ENCODE assay signal across 14 mouse cellular contexts in genomic region chr9:101262815-101263214, GRCm38 (mm10). TPM values are rescaled to one million over a fixed set of nuclear protein-coding genes. Genes with fewer than 3 reads are reported as not detected.
DNase-seq lines count a peak whose midpoint lies in the region; ATAC-seq and TF ChIP-seq lines count a peak whose summit lies in the region.
"Had no signal": no experiment of that assay in that cellular context is flagged by ENCODE, and none has a peak within 500 bp of the region (broad histone marks: within the 10 kb centered on the region; RNA-seq: fewer than 3 reads in every experiment).

No protein-coding gene starts in this region.

- no peak for TF ChIP-seq EP300 in heart, postnatal 0 days (IDR thresholded peaks at IDR 0.05; ENCODE audit: low read depth)

- peaks cover 12% of the 10 kb centered on the region; the same call in 1 of the 2 replicates for H3K4me1 ChIP-seq in heart, postnatal 0 days (ENCODE audit: control insufficient read depth, insufficient read depth)
- peaks cover 23% of the 10 kb centered on the region for H3K4me1 ChIP-seq in kidney, embryonic 15.5 days
- H3K4me1 ChIP-seq in lung, embryonic 15.5 days = peaks cover 8% of the 10 kb centered on the region
- H3K4me1 ChIP-seq: forebrain, embryonic 12.5 days had no signal

- 72% methylated on average over 3 of the region's 3 CpGs for WGBS in heart, postnatal 0 days
- WGBS in kidney, embryonic 15.5 days = 78% methylated on average over 3 of the region's 3 CpGs
- WGBS in lung, embryonic 15.5 days = 81% methylated on average over 3 of the region's 3 CpGs

- no peak overlapping the region for H3K9ac ChIP-seq in heart, postnatal 0 days (replicated peaks; ENCODE audit: low read depth, low read length)
- H3K9ac ChIP-seq in kidney, embryonic 15.5 days = no peak overlapping the region
- no peak overlapping the region for H3K9ac ChIP-seq in lung, embryonic 15.5 days
- H3K9ac ChIP-seq: embryonic facial prominence, embryonic 13.5 days; forebrain, embryonic 12.5 days; heart, embryonic 15.5 days; hindbrain, embryonic 12.5 days had no signal

- peak overlapping the region; percentile 79; the same call in 1 of the 2 replicates for H3K27ac ChIP-seq in heart, postnatal 0 days (ENCODE audit: low read depth)
- H3K27ac ChIP-seq in kidney, embryonic 15.5 days = peak overlapping the region; percentile 67; the same call in 1 of the 2 replicates
- H3K27ac ChIP-seq in lung, embryonic 15.5 days = 0 out of 2 replicates have a peak overlapping the region, but pooled peaks have one; percentile 22
- H3K27ac ChIP-seq: embryonic facial prominence, embryonic 13.5 days; forebrain, embryonic 12.5 days; hindbrain, embryonic 12.5 days had no signal

- H3K4me2 ChIP-seq in heart, postnatal 0 days (ENCODE audit: low read depth, low read length) = no peak overlapping the region
- H3K4me2 ChIP-seq in kidney, embryonic 15.5 days = no peak overlapping the region
- no peak overlapping the region for H3K4me2 ChIP-seq in lung, embryonic 15.5 days
- H3K4me2 ChIP-seq: embryonic facial prominence, embryonic 13.5 days; forebrain, embryonic 12.5 days; hindbrain, embryonic 12.5 days had no signal

- H3K27me3 ChIP-seq in heart, postnatal 0 days (ENCODE audit: control insufficient read depth, insufficient read depth, low read length) = no peaks in the 10 kb centered on the region
- no peaks in the 10 kb centered on the region for H3K27me3 ChIP-seq in kidney, embryonic 15.5 days
- no peaks in the 10 kb centered on the region for H3K27me3 ChIP-seq in lung, embryonic 15.5 days
- H3K27me3 ChIP-seq: embryonic facial prominence, embryonic 13.5 days; forebrain, embryonic 12.5 days; heart, embryonic 15.5 days; hindbrain, embryonic 12.5 days had no signal

- H3K36me3 ChIP-seq in heart, postnatal 0 days (replicated peaks; ENCODE audit: control insufficient read depth, insufficient read depth, low read length) = no peaks in the 10 kb centered on the region
- no peaks in the 10 kb centered on the region for H3K36me3 ChIP-seq in kidney, embryonic 15.5 days
- H3K36me3 ChIP-seq in lung, embryonic 15.5 days = no peaks in the 10 kb centered on the region
- H3K36me3 ChIP-seq: embryonic facial prominence, embryonic 13.5 days; forebrain, embryonic 12.5 days; heart, embryonic 15.5 days; hindbrain, embryonic 12.5 days had no signal

- no peak overlapping the region for H3K4me3 ChIP-seq in heart, postnatal 0 days (ENCODE audit: low read depth, low read length)
- H3K4me3 ChIP-seq in kidney, embryonic 15.5 days (replicated peaks) = no peak overlapping the region
- no peak overlapping the region for H3K4me3 ChIP-seq in lung, embryonic 15.5 days
- H3K4me3 ChIP-seq: embryonic facial prominence, embryonic 13.5 days; forebrain, embryonic 12.5 days; heart, embryonic 15.5 days; hindbrain, embryonic 12.5 days had no signal

- DNase-seq in heart, postnatal 0 days (ENCODE audit: low spot score) = no peak
- DNase-seq in heart, adult 8-10 months (ENCODE audit: low spot score) = no peak
- DNase-seq in kidney, postnatal 14 days = no peak
- DNase-seq in lung, postnatal 36 days = no peak
- DNase-seq: cerebellum, adult 18-20 months; cerebellum, adult 9-11 months had no signal

- no peak for TF ChIP-seq CTCF in heart, postnatal 0 days (IDR thresholded peaks at IDR 0.05; ENCODE audit: low read depth)

- ATAC-seq in heart, postnatal 0 days (ENCODE audit: insufficient read depth, low read depth) = no peak
- no peak for ATAC-seq in kidney, embryonic 15.5 days (replicated peaks; ENCODE audit: low FRiP score)
- no peak for ATAC-seq in lung, embryonic 15.5 days (ENCODE audit: borderline replicate concordance, extremely low read depth, low FRiP score, low TSS enrichment)
- ATAC-seq: forebrain, embryonic 16.5 days; hindbrain, embryonic 16.5 days had no signal

- no peaks in the 10 kb centered on the region for H3K9me3 ChIP-seq in heart, postnatal 0 days (replicated peaks; ENCODE audit: control insufficient read depth, low read length)
- H3K9me3 ChIP-seq in kidney, embryonic 15.5 days (replicated peaks) = no peaks in the 10 kb centered on the region
- no peaks in the 10 kb centered on the region for H3K9me3 ChIP-seq in lung, embryonic 15.5 days
- H3K9me3 ChIP-seq: embryonic facial prominence, embryonic 13.5 days; forebrain, embryonic 12.5 days; heart, embryonic 15.5 days; hindbrain, embryonic 12.5 days had no signal

RNA-seq across cellular contexts. Expression of gene Ppp2r3a, which starts 11.2 kb away (rescaled TPM):
- total RNA-seq in heart, postnatal 0 days (2014; rRNA removed; ENCODE audit: low replicate concordance) = 99.0 and 118 TPM in 2 replicates
- polyA plus RNA-seq in heart, postnatal 0 days (2015; fragmentation: Nextera tagmentation; extraction: Ambion mirVana) = 63.3 and 76.2 TPM in 2 replicates
- 100 to 1,000 TPM; 204 to 239 (median 221) TPM for total RNA-seq in heart, adult 8-10 months (2022)
- 16.4 and 17.5 TPM in 2 replicates for polyA plus RNA-seq in kidney, embryonic 15.5 days (2015; fragmentation: Nextera tagmentation; extraction: Ambion mirVana)
- polyA plus RNA-seq in lung, embryonic 15.5 days (2015; fragmentation: Nextera tagmentation; extraction: Ambion mirVana) = 11.0 and 12.2 TPM in 2 replicates

Comparison
In these comparisons a context has a peak if more than half of its experiments do, and no peak if none do; other contexts are left out.
1. H3K27ac ChIP-seq: peak in every context shown above with its lines; median percentile 79 in heart, postnatal 0 days; 67 in kidney, embryonic 15.5 days; 22 in lung, embryonic 15.5 days.